Mouse (Mus musculus): ENCODE results near the gene Brap.
A peak's percentile ranks its signal among the peaks of the same experiment; 100 is the strongest.
"Not testable (repeated sequence)": the region's sequence is repeated elsewhere in the genome, so short reads cannot be mapped to it uniquely, and the experiment has no call there.

Brap gene

DNA sequence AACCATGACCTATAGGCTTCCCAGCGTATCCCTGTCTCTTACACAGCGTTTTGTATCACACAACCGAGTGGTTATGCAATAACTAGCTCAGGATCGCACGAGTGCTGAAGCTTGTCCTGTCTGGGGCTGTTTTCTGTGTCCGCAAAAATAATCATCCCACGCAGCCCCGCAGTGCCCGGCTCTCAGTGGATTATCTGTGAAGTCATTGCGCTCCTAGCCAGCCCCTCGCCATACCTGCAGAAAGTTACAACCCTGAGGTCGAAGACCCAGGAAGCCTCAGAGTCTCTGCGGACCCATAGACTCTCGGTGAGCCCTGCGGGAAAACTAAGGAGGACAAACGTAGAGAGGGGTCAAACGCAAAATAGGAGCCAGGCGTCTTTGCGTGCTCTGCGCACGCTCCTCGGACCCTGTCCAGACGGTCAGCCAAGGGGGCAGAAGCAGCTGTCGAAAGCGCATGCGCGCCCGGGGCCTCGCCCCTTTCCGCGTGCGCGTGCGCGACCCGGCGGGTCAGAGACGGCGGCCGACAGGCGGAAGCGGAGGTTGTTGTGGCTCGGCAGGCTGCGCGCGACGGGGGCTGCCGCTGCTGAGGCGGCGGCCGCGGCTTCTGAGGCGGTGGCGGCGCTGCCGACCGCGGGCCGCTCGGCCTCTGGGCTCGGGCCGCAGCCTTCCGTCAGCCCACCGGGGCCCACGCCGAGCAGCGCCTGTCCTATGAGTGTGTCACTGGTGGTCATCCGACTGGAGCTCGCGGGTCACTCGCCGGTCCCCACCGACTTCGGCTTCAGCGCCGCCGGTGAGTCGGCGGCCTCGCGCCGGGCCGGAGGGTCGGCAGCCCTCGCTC, at the start of gene Brap, which contains the start of gene Acad10:
TSS of gene Brap (plus strand) at position 505 of the 838 bp plus-strand sequence.
TSS of gene Acad10 (minus strand) at position 456 of the 838 bp plus-strand sequence.
- DNase-seq (ENCODE audit: low read depth, low spot score) = peak; percentile 73

DNA sequence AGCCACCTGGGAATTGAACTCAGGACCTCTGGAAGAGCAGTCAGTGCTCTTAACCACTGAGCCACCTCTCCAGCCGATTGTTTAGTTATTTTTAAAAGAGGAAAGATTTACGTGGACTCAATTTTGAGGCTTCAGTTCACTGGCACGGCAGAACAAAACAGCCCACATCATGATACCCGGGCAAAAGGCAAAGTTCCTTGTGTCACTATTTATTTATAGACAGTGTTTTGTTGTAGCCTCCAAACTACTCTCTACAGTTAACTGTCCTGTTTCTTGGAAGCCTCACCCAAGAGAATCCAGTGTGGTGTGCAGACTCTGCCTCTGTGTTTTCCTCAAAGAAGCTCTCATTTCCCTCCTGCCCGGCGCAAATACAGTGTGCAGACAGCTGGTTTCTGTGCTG, 48.3 kb upstream of the Brap start:
- no peak for DNase-seq (ENCODE audit: low read depth, low spot score)

DNA sequence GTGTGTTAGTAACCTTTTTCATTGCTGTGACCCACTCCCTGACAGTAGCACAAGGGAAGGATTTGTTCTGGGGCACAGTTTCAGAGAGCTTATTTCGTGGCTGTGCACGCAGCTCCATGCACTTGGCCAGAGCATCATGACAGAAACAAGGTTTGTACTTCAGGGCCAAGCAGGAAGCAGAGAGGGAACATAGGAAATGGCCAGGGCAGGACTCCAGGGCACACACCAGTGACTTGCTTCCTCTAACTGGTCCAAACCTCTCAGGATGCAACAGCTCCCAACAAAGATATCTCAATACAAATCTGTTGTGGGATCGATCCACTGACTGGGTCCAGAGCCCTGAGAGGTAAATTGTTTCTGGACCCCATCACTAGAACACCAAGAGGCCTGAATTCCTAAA, 45.4 kb upstream of the Brap start:
- not testable (repeated sequence) for DNase-seq (ENCODE audit: low read depth, low spot score)

DNA sequence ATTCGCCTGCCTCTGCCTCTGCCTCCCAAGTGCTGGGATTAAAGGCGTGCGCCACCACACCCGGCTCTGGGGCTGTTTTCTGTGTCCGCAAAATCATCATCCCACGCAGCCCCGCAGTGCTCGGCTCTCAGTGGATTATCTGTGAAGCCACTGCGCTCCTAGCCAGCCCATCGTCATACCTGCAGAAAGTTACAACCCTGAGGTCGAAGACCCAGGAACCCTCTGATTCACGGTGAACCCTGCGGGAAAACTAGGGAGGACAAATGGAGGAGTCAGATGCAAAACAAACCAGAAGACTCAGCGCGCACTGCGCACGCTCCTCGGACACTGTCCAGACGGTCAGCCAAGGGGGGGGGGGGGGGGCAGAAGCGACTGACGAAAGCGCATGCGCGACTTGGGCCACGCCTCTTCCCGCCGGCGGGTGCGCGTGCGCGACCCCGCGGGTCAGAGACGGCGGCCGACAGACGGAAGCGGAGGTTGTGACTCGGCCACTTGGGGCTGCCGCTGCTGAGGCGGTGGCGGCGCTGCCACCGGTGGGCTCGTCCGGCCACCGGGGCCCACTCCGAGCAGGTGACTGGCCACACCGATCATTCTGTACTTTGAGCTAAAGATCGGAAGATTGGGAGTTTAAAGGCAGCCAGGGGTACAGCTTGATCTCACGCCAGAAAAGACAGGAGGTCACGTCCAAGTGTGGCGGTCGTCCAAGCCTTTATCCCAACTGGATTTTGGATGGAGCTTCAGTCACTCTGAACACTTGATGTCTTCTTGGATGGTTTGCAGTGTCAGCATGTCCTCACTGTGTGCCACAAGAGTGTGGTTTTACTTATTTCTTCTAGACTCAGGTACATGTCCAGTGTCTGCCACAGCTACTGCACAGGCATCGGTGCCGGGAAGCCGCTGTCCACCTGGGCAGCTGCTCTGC, 41.5 kb upstream of the Brap start, which contains the start of gene Acad12:
TSS of gene Acad12 (minus strand) at position 347 of the 922 bp plus-strand sequence.
- peak; percentile 49 for DNase-seq (ENCODE audit: low read depth, low spot score)

DNA sequence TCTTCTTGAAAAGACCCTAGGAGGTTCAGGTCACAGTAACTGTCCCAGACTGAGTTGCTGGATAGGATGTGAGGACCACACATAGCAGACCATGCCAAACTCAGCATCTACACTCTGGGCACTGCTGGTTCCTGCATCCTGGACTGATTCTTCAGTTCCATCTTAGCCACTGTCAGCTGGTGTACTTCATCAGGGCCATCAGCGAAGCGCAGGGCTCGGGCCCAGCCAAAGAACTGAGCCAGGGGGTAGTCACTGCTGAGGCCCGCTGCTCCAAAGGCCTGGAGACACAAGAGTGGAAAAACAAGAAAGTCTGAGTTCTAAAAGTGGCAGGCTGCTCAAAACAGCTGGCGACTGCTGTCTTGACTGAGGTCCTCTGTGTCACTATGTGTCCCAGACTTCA, 39.3 kb upstream of the Brap start:
- no peak for DNase-seq (ENCODE audit: low read depth, low spot score)

DNA sequence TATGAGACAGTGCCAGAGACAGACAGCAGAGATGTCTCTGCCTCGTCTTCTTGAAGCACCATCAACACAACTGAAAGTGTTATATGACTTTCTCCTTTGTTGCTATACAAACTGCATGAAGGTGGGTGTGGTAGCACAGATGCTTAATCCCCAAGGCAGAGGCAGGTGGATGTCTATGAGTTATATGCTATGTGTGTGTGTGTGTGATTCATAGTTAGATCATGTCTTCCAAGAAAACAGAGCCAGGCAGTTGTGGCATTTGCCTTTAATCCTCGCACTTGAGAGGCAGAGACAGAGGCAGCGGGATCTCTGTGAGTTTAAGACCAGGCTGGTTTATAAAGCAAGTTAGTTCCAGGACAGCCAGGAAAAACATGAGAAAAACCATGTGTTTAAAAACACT, 37.1 kb upstream of the Brap start:
- no peak for DNase-seq (ENCODE audit: low read depth, low spot score)

DNA sequence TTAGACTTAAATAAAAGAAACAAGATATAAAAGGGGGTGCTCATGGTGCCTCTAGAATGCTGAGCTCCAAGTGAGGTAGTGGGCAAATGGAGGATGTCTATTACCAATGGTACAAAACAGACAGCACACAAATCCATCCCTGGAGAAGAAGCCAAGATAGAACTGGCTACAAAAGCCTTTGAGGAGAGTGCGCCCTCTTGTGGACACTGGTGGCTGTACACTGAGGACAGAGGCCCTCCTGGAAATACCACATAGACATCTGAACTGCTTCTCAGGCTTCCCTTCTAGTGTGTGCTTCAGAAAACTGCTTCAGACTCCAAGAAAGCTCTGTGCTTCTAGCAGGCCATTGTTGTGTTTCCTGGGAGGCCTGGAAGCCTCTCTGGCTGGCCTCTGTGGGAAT, 32.5 kb upstream of the Brap start:
- no peak for DNase-seq (ENCODE audit: low read depth, low spot score)

DNA sequence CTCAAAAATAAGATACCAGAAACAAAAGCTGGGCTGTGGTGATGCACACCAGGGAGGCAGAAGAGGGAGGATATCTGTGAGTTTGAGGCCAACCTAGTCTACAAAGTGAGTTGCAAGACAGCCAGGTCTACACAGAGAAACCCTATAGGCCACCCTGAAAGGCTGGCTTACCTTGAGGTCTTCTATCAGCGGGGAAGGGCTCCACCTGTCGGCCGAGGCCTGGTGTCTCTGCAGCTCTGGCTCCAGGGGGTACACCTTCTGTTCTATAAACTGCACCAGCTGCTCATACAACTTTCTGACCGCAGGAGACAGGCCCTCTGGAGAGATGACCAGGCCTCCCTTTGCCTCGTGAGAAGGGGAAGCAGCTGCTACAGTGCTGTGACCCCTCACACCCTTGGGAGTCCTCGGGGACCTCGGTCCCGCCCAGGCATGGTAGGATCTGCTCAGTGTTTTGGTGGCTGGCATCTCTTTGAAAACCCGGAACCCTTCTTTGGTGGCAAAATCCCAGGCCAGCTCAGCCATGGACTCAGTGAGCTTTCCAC, 29.2 kb upstream of the Brap start:
- DNase-seq (ENCODE audit: low read depth, low spot score) = not testable (repeated sequence)

DNA sequence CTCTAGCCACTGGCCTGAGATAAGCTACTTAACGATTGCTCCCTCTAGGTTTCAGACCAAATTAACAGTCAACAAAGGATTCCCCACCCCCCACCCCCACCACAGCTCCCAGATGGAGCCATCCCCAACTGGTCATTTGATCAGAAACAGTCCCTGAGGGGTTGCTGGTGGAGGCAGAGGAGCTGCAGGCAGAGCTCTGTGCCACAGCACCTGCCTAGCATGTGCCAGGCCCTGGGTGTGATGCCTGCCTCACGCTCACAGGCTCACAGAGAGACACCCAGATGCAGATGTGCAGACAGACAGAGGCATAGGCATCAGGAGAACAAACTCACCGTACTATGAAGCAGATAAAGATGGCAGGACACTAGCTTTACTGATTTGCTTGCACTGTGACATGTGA, 27.6 kb upstream of the Brap start:
- DNase-seq (ENCODE audit: low read depth, low spot score) = no peak

DNA sequence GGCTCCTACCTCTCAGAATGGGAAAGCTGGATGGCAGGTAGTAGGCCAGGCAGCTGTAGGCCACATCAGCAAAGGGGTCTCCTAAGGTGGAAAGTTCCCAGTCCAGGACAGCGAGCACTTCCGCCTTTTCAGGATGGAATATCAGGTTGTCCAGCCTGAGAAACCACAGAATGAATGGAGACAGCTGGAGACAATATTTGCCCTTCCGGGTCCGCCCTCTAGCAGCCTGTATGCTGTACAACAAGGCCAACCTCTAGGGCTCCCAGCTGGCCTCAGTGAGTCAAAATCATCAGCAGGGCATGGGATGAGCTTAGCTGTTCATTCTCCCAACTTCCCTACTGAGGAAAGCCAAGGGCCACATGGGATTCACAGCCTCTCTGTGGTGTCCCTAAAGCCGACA, 25.7 kb upstream of the Brap start:
- no peak for DNase-seq (ENCODE audit: low read depth, low spot score)

DNA sequence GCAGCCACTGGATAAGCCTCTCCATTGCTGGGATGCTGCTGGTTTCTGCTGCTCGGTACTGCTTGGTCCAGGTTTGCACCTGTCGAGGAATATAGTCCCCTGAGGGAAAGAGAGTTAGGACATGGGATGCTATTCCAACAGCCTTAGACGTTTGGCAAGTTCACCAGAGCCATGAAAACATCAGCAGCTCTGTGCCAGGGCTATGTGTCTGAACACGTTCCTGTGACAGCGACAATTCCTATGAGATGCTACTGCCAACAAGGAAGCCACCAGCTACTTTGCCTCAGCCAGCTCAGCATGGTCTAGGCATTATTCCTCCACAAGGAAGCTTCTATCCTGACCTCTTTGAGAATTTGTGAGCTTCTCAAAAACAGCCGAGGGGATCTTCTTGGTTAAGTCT, 23.1 kb upstream of the Brap start:
- DNase-seq (ENCODE audit: low read depth, low spot score) = no peak

DNA sequence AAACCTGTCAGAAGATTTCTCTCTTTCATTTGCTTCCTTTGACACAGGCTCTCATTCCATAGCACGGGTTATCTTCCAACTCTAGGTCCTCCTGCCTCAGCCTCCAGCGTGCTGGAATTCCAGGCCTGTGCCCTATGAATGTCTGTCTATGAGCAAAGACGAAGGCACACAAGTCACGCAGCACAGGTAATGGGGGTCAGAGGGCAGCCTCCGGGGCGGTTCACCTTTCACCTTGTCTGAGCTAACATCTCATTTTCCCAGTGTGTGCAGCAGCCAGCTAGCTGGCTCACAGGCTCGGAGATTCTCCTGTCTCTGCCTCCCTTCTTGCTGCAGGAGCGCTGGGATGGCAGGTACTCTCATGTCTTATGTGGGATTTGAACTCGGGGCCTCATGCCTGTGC, 20.8 kb upstream of the Brap start:
- DNase-seq (ENCODE audit: low read depth, low spot score) = no peak

DNA sequence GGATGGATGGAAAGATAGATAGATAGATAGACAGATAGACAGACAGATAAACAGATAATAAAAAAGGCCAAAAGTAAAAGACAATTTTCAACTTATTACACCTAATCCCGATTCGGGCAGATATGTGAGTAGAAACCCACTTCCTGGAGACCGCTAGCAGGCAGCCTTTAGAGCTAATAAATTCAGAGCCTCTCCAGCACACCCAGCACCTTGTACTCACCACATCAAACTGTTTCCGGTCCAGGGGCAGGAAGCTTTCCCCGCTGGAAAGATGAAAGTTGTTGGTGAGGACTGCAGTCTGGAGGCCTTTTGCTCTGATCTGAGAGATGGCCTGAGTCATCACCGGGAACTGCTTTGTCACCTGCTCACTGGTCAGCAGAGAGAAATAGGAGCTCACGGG, 11.2 kb upstream of the Brap start:
- no peak for DNase-seq (ENCODE audit: low read depth, low spot score)

DNA sequence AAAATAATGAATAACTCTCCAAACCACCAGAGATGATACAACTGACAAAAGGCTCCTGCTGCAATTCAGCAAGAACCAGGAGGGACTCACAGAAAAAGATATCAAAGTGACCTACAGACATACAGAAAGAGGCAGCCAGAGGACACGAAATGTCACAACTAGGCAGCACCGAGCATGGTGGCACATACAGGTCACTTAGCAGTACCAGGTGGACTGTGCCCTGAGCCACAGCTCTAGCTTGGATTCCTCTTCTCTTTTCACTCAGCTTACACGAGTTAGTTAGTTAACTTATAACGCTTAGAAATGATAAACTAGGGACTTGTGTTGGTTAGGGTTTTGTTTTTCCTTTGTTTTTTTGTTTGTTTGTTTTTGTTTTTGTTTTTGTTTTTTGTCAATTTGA, 5.8 kb upstream of the Brap start:
- DNase-seq (ENCODE audit: low read depth, low spot score) = no peak

DNA sequence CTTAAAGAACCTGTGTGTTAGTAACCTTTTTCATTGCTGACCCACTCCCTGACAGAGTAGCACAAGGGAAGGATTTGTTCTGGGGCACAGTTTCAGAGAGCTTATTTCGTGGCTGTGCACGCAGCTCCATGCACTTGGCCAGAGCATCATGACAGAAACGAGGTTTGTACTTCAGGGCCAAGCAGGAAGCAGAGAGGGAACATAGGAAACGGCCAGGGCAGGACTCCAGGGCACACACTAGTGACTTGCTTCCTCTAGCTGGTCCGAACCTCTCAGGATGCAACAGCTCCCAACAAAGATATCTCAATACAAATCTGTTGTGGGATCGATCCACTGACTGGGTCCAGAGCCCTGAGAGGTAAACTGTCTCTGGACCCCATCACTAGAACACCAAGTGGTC, 3.5 kb upstream of the Brap start:
- DNase-seq (ENCODE audit: low read depth, low spot score) = not testable (repeated sequence)

DNA sequence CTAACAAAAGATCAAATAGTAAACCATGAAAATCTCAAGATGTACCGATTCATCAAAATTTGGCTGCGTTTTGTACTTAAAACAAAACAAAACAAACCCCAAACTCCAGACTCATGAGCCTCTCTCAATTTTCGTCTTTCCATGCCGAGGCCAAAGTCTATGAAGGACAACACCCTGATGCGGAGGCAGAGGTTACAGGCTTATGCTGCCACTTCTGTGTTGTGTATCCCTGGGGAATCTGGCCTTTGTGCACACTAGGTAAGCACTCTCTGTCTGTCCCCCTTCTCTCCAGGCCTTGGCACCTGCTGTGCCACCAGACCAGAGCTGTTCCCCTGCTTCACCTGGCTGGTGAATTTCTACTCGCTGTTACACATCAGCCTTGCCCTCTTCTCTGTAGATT, 2.7 kb upstream of the Brap start:
- not testable (repeated sequence) for DNase-seq (ENCODE audit: low read depth, low spot score)

DNA sequence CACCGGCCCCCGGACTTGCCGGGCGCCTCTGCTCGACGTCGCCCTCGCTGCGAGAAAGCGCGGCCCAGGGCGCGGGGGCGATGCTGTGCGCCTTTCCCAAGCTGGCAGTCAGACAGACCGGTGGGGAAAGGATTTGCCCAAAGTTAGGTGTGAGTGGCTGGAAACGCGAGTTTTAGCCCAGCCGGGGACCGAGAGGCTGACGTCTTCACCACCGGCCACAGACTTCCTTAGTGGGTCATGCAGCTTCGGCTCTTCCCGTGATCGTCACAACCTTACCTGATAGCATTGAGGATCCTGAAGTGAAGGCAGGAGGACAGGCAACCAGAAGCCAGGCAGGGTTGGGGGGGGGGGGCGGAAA, 513 bp downstream of the Brap start:
- DNase-seq (ENCODE audit: low read depth, low spot score) = no peak

DNA sequence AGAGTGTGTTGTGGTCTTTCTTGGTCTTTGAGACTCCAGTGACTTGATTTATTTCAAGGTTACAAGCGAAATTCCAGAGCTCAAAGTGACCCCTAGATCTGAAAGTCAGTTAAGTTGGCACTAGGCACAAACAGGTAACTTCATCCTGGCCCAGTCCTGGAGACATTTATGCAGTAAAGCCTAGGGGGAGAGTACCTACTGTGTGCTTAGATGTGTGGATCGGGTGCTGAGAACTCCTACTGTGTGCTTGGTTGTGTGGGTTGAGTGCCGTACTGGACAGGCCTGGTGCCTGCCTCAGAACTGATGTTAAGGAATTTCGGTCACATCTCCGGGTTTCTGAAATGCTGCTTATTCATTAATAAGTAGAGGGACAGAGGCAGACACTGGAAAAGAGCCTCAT, 1.1 kb downstream of the Brap start:
- DNase-seq (ENCODE audit: low read depth, low spot score) = no peak

DNA sequence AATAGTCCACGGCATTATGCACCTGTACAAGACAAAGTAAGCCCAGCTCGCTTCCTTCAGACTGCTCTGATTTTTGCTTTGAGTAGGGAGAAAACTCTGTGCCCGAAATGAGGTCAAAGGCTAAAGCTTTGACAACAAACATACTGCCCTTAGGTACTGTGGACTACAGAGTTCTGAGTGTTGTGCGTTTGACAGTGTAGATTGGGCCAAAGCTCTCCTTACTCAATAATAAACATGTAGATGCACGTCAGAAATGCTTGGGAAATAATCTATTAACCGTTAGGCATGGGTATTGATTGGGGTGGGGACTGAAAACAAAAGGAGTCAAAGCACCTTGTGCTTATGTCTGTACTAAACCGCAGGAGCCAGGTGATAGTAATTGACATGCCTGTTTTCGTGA, 3.1 kb downstream of the Brap start:
- no peak for DNase-seq (ENCODE audit: low read depth, low spot score)

DNA sequence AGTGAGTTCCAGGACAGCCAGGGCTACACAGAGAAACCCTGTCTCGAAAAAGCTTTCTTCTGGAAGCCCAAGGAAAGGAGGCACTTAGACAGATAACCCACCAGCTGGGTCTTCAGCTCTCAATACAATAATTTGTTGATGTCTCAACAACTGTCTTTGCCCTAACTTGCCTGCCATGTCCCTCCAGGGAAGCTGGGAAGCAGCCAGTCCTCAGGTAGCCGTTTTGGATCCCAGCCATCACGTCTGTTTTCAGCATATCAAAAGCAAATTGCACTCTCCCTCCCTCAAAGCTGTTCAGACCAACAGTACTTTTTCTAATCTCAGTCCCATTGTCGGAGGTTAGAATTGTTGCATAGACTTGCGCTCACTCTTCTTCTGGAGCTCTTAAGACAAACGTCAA, 3.7 kb downstream of the Brap start:
- DNase-seq (ENCODE audit: low read depth, low spot score) = no peak

DNA sequence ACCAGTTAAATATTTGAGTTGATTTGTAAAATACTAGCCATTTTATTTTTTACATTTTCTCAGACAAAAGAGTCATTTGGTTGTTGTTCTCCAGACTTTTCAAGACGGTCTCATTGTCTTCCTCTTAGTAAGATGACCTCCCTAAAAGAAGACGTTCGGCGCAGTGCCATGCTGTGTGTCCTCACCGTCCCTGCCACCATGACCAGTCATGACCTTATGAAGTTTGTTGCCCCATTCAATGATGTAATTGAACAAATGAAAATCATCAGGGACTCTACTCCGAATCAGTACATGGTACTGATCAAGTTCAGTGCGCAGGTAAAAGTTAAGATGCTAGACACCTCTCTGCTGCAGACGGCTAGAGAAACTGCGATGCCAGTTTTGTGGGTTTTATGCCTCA, 4.6 kb downstream of the Brap start:
- no peak for DNase-seq (ENCODE audit: low read depth, low spot score)

DNA sequence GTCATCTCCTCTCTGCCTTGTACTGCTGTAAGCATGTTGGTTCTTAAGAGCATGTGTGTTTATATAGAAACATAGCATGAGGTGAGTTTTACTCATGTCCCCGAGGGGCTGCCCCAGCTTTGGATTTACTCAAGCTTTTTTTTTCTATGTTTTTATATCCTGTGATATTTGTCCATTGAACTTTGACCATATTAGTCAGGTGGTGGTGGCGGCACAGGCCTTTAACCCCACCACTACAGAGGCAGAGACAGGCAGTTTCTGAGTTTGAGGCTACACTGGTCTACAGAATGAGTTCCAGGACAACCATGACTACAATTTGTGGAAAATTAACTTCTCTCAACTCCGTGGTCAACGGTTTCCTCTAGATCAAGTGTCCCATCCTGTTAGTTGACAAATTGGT, 6.7 kb downstream of the Brap start:
- DNase-seq (ENCODE audit: low read depth, low spot score) = no peak

All from brain, embryonic 18.5 days (tissue).